Mouse (Mus musculus) hematopoietic stem cell, adult 5-6 weeks (primary cell): ENCODE results near the gene Olfr592. TPM values are rescaled to one million over a fixed set of nuclear protein-coding genes. Genes with fewer than 3 reads are reported as not detected.
"Not testable (repeated sequence)": the region's sequence is repeated elsewhere in the genome, so short reads cannot be mapped to it uniquely, and the experiment has no call there.

Experiments
- ATAC-seq, 2 experiments: fragments of 125-278 bp in 1 of 2; replicated peaks in 1 of 2; 2 replicates each; pipeline ENCODE4 v1.8.0; 2016 to 2017; ENCODE audit warnings: inconsistent platforms in 2 of 2, mild to moderate bottlenecking in 2 of 2, moderate number of reproducible peaks in 2 of 2, low read depth in 1 of 2, moderate TSS enrichment in 1 of 2; ENCODE audit not compliant: low FRiP score in 2 of 2, poor library complexity in 2 of 2, severe bottlenecking in 2 of 2, insufficient read depth in 1 of 2, low TSS enrichment in 1 of 2
- total RNA-seq: library from RNA; stranded (forward); fragments of 172-1452, 232-1000 nt; gene quantifications from 2 replicates; pipeline ENCODE4 v1.2.3, GENCODE M21; 2017

The Olfr592 gene
- not detected in 2 replicates for total RNA-seq

GRCm38 (mm10) chr7:103184503-103184902, at the start of gene Olfr592:
Gene Olfr592, plus strand, starts transcription at chr7:103184803.
- ATAC-seq = not testable (repeated sequence)

DNA sequence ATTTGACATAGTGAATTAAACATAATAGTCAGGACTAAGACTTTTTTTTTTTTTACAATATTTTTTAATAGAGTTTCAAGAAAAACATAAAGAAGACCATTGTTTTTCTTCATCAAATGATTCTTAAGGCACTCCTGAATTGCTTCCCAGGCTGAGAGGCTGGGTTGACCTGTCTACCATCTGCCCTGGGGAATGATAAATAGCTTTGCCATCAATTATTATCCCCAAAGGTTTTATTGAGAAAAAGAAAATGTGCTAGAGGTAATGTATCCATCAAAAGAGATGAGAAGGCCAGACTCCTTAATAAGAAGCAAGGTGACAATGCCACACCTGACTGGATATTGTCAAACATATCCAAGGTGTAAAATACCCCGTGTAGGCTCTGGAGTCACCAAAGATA, 44.0 kb upstream of the Olfr592 start, which contains the start of gene Olfr588-ps1:
Gene Olfr588-ps1 (plus strand): TSS at position 301 of the 400 bp plus-strand sequence.
- ATAC-seq = no peak

- no peak for ATAC-seq
These were observed 28.3 kb upstream of the Olfr592 start, which contains the start of gene Olfr589 for GRCm38 (mm10) chr7:103156256-103156655. Gene Olfr589, minus strand, starts transcription at chr7:103156356.

DNA sequence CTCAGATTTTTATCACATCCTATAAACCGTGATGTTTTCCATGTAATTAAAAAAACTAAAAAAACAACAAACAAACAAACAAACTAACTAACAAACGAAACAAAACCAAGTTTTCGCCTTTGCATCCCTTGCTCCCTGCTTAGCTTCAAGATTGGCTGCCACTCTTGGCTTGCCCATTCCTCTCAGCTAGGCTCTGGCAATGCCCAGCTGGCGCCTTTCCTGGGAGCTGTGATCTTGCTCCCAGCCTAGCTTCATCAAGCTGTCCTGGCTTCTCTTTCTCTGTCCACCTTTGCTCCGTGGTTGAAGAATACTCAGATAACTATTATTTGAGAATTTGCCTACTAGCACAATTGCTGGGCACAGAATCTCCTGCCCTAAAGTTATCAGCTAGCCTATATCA, 14.9 kb upstream of the Olfr592 start:
- no peak for ATAC-seq

DNA sequence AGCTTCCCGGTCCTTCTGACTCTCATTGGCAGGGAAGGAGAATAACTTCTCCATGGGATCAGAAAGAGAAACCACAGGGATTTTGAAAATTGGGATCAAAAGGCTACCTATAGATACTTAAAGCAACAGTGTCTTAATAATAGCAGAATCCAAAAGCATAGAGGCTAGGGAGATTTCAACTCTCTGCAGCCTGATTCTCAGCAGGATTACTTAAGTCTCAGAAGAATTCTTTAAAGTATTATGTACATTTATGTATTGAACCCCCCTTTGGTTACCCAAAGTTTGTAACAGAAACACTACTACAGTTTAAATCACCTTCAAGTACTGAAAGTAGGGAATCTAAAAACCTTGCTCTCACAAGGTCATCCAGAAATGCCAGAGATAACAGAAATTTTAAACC, 6.4 kb upstream of the Olfr592 start, which contains the start of gene Olfr591:
Gene Olfr591 (minus strand): TSS at position 101 of the 400 bp plus-strand sequence.
- no peak for ATAC-seq

- no peak for ATAC-seq
These were observed 27.0 kb downstream of the Olfr592 start, which contains the start of gene Olfr593 for GRCm38 (mm10) chr7:103211562-103211961. Gene Olfr593, plus strand, starts transcription at chr7:103211862.

- not testable (repeated sequence) for ATAC-seq
These were observed 27.4 kb downstream of the Olfr592 start for GRCm38 (mm10) chr7:103212050-103212449.

GRCm38 (mm10) chr7:103216696-103217095, 32.1 kb downstream of the Olfr592 start, which contains the start of gene Olfr594:
Gene Olfr594, plus strand, starts transcription at chr7:103216996.
- ATAC-seq = no peak

Other genes starting within 250 kb of the Olfr592 start
- not detected in 2 replicates for gene Olfr573-ps1, start 242.2 kb upstream of the Olfr592 start, total RNA-seq
- not detected in 2 replicates for gene Olfr574, start 236.3 kb upstream of the Olfr592 start, total RNA-seq
- not detected in 2 replicates for gene Olfr575, start 226.0 kb upstream of the Olfr592 start, total RNA-seq
- not detected in 2 replicates for gene Olfr576, start 222.1 kb upstream of the Olfr592 start, total RNA-seq
- gene Olfr577, start 208.9 kb upstream of the Olfr592 start, total RNA-seq = not detected in 2 replicates
- gene Olfr578, start 195.5 kb upstream of the Olfr592 start, total RNA-seq = not detected in 2 replicates
- gene Olfr582, start 146.8 kb upstream of the Olfr592 start, total RNA-seq = not detected in 2 replicates
- not detected in 2 replicates for gene Olfr583, start 133.5 kb upstream of the Olfr592 start, total RNA-seq
- gene Olfr584, start 102.9 kb upstream of the Olfr592 start, total RNA-seq = not detected in 2 replicates
- not detected in 2 replicates for gene Olfr585, start 87.1 kb upstream of the Olfr592 start, total RNA-seq
- gene Olfr586, start 59.2 kb upstream of the Olfr592 start, total RNA-seq = not detected in 2 replicates
- not detected in 2 replicates for gene Olfr588-ps1, start 43.9 kb upstream of the Olfr592 start, total RNA-seq
- not detected in 2 replicates for gene Olfr589, start 28.4 kb upstream of the Olfr592 start, total RNA-seq
- not detected in 2 replicates for gene Olfr591, start 6.5 kb upstream of the Olfr592 start, total RNA-seq
- gene Olfr593, start 27.1 kb downstream of the Olfr592 start, total RNA-seq = not detected in 2 replicates
- gene Olfr594, start 32.2 kb downstream of the Olfr592 start, total RNA-seq = not detected in 2 replicates
- gene Usp17ld, start 67.7 kb downstream of the Olfr592 start, total RNA-seq = not detected in 2 replicates
- not detected in 2 replicates for gene Olfr596, start 120.8 kb downstream of the Olfr592 start, total RNA-seq
- not detected in 2 replicates for gene Olfr597, start 131.5 kb downstream of the Olfr592 start, total RNA-seq
- gene Olfr598, start 138.8 kb downstream of the Olfr592 start, total RNA-seq = not detected in 2 replicates
- gene Olfr599, start 151.1 kb downstream of the Olfr592 start, total RNA-seq = not detected in 2 replicates
- not detected in 2 replicates for gene Olfr600, start 164.9 kb downstream of the Olfr592 start, total RNA-seq
- gene Olfr601, start 177.9 kb downstream of the Olfr592 start, total RNA-seq = not detected in 2 replicates
- gene Olfr603, start 201.4 kb downstream of the Olfr592 start, total RNA-seq = not detected in 2 replicates
- gene Usp17lc, start 230.3 kb downstream of the Olfr592 start, total RNA-seq = not detected in 2 replicates